Mouse (Mus musculus): Measurements from ENCODE around the gene Olfr65. TPM values are rescaled to one million over a fixed set of nuclear protein-coding genes. Genes with fewer than 3 reads are reported as not detected.

The Olfr65 gene
- not detected for total RNA-seq (2021)
- not detected in 2 replicates for polyA plus RNA-seq (2012; rRNA removed)
- long read RNA-seq: 0 reads

GRCm38 (mm10) chr7:103903187-103903586 is at the start of gene Olfr65:
Gene Olfr65 (plus strand): TSS chr7:103903487.
- DNase-seq: no peak

DNA sequence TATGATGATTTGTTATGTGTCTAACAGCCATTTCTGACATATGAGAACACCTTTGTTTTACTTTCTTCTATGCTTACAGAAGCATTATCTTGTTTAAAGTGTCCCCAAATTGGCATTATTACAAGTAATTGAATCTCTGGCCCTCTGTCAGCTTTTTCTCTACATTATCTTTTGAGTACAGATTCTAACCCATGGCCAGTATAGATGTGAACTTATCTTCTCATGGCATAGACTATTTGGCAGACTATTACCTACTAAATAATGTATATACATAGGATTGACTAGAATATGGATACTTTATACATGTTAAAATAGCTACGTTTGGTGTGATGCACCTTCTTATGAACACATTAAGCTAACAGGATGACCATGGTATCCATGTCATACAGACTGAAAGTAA is 48.6 kb upstream of the Olfr65 start:
- no peak for DNase-seq

- DNase-seq: no peak
These were observed 44.2 kb upstream of the Olfr65 start for GRCm38 (mm10) chr7:103859076-103859475.

GRCm38 (mm10) chr7:103860855-103861254 is 42.4 kb upstream of the Olfr65 start:
- peak; percentile 76 for DNase-seq

GRCm38 (mm10) chr7:103861531-103861930 is 41.8 kb upstream of the Olfr65 start:
- no peak for DNase-seq

GRCm38 (mm10) chr7:103865716-103866115 is 37.6 kb upstream of the Olfr65 start:
- no peak for DNase-seq

- DNase-seq: no peak
These were observed 32.6 kb upstream of the Olfr65 start for GRCm38 (mm10) chr7:103870667-103871066.

- DNase-seq: no peak
These were observed 30.2 kb upstream of the Olfr65 start for GRCm38 (mm10) chr7:103873064-103873463.

- DNase-seq: no peak
These were observed 28.8 kb upstream of the Olfr65 start for GRCm38 (mm10) chr7:103874451-103874850.

DNA sequence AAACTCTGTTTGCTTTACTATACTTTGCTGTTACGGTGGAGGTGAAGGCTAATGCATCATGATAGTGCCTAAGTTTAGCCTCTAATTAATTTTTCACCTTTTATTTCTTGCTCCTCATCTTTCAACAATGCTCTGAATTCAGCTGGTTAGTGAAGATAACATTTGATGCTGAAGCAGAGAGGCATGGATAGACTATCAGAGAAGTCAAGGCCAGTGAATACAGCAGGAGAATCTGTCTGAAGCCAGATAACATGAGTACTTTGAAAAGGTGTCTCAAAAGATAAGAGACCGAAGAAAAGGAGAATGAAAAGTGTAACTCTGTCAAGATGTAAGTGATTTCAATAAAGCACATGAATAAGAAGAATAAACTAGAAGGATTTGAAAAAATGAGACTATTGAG is 26.2 kb upstream of the Olfr65 start:
- no peak for DNase-seq

- DNase-seq: no peak
These were observed 17.1 kb upstream of the Olfr65 start, which contains the start of gene Olfr66 for GRCm38 (mm10) chr7:103886152-103886551. Gene Olfr66 (minus strand): TSS chr7:103886252.

DNA sequence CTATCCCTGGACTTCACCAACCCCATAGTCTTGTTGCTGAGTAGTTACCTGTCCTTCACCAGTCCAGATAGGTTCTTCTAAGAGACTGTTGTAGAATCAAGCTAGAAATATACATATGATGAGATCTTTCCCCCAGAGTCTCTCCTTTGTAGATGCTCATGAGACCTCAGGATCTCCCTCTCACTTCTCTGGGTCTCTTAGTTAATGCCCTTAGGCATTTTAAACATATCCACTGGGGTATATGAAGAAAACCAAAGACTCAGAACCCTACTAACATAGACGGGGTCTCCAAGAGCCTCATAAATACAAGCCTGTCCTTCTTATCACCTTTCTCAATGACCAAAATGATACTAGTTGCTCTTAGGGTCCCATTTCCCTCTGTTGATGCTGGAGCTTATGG is 8.9 kb upstream of the Olfr65 start, which contains the start of gene Olfr64:
Gene Olfr64, minus strand, starts transcription at position 101 of the 400 bp plus-strand sequence.
- DNase-seq: no peak

- DNase-seq: no peak
These were observed 6.8 kb downstream of the Olfr65 start for GRCm38 (mm10) chr7:103910047-103910446.

DNA sequence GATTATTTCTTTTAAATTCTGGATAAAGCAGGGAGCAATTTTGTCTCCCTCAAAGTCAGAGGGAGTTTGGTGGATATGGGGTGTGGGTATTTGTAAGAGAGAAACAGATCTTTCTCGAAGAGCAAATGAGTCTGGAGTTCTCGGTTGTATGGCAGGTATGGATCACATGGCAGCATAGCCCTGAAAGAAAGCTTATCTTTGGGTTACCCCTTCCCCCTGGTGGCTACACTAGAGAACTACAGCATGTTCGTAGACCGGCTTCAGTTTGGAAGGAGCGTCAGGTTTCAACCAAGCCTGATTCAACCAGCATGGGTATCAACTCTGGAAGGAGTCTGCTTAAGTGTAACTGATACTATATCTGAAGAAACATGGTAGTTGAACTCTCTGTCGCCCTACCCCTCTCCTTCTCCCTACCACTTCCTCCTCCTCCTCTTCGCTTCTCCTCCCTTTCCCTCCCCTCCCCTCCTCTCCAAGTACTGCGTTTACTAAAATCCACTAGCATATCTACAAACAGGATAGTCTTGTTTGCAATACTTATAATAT is 9.8 kb downstream of the Olfr65 start:
- no peak for DNase-seq

DNA sequence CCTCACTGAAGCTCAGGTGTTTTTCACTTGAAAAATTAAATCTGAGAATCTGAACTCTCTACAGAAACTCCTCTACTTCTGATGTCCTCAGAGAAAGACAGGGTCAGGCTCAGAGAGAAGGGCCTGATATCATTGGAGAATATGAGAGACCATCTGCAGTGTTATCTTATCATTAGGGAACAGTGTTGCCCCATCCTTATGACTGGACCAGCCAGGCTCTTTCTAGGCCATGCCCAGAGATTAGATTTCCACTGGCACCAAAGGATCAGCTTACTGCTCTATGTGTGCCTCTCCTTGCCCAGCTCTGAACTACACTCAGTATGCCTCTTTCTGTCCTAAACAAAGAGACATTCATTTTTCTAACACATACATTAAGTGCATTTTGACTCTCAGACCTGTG is 12.1 kb downstream of the Olfr65 start:
- DNase-seq: no peak

DNA sequence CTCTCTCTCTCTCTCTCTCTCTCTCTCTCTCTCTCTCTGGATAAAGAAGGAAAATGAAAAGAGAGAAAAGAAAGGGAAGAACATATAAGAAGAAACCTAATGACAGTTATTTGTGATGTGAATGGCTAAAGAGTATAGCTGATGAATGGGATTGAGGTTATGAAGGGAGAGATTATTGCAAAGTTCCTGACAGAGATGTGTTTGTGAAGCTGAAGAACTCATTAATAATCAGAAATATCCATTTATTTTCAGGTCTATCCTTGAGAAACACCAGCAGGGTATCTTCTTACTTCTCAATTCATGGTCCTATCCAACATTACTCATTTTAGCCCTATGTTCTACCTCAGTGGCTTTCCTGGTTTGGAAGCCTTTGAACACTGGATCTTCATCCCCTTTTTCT is 25.2 kb downstream of the Olfr65 start, which contains the start of gene Olfr631:
Gene Olfr631, plus strand, starts transcription at position 301 of the 400 bp plus-strand sequence.
- no peak for DNase-seq

DNA sequence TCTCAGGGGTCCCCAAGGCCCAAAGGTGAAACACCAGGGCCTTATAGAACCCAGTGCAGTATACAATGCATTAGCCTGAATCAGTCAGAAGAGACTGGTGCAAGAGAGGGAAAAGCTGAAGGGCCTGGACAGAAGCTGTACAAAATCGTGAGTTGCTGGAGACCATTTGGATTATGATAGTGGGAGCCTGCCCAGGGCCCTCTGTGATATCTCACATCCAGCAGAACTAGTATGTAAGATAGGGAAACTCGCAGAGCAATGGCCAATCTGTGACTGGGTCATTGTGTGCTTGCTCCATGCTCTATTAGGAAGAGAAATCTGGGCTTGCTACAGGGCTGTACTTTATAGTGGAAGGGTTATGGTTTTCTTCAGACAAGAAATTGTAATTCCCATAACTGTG is 31.0 kb downstream of the Olfr65 start, which contains the start of gene Olfr632:
Gene Olfr632, plus strand, starts transcription at position 84 of the 400 bp plus-strand sequence.
- no peak for DNase-seq

GRCm38 (mm10) chr7:103942730-103943129 is 39.4 kb downstream of the Olfr65 start:
- peak; percentile 5 for DNase-seq

- DNase-seq: no peak
These were observed 40.9 kb downstream of the Olfr65 start, which contains the start of gene Olfr633 for GRCm38 (mm10) chr7:103944137-103944536. Gene Olfr633 (plus strand): TSS chr7:103944437.

Other genes with a start within 250 kb of the Olfr65 start
Only the 30 nearest of the 34 such genes appear.
- gene Olfr624, start 232.3 kb upstream of the Olfr65 start, total RNA-seq (2021): not detected
- not detected in 2 replicates for gene Olfr624, start 232.3 kb upstream of the Olfr65 start, polyA plus RNA-seq (2012; rRNA removed)
- gene Olfr625-ps1, start 220.8 kb upstream of the Olfr65 start, total RNA-seq (2021): not detected
- gene Olfr625-ps1, start 220.8 kb upstream of the Olfr65 start, polyA plus RNA-seq (2012; rRNA removed): not detected in 2 replicates
- not detected for gene Olfr243, start 188.8 kb upstream of the Olfr65 start, total RNA-seq (2021)
- gene Olfr243, start 188.8 kb upstream of the Olfr65 start, polyA plus RNA-seq (2012; rRNA removed): not detected in 2 replicates
- not detected for gene Olfr628, start 173.1 kb upstream of the Olfr65 start, total RNA-seq (2021)
- gene Olfr628, start 173.1 kb upstream of the Olfr65 start, polyA plus RNA-seq (2012; rRNA removed): not detected in 2 replicates
- gene Olfr629, start 158.5 kb upstream of the Olfr65 start, total RNA-seq (2021): not detected
- not detected in 2 replicates for gene Olfr629, start 158.5 kb upstream of the Olfr65 start, polyA plus RNA-seq (2012; rRNA removed)
- gene Olfr630, start 146.2 kb upstream of the Olfr65 start, total RNA-seq (2021): not detected
- not detected in 2 replicates for gene Olfr630, start 146.2 kb upstream of the Olfr65 start, polyA plus RNA-seq (2012; rRNA removed)
- not detected for gene Olfr69, start 131.9 kb upstream of the Olfr65 start, total RNA-seq (2021)
- gene Olfr69, start 131.9 kb upstream of the Olfr65 start, polyA plus RNA-seq (2012; rRNA removed): not detected in 2 replicates
- not detected for gene Olfr68, start 123.8 kb upstream of the Olfr65 start, total RNA-seq (2021)
- not detected in 2 replicates for gene Olfr68, start 123.8 kb upstream of the Olfr65 start, polyA plus RNA-seq (2012; rRNA removed)
- not detected for gene Olfr67, start 111.7 kb upstream of the Olfr65 start, total RNA-seq (2021)
- not detected in 2 replicates for gene Olfr67, start 111.7 kb upstream of the Olfr65 start, polyA plus RNA-seq (2012; rRNA removed)
- 100 to 1,000 TPM; 120 to 218 TPM for gene Hbb-bt, start 89.5 kb upstream of the Olfr65 start, total RNA-seq (2021)
- gene Hbb-bt, start 89.5 kb upstream of the Olfr65 start, polyA plus RNA-seq (2012; rRNA removed): 48.3 and 61.8 TPM in 2 replicates
- gene Hbb-bs, start 75.4 kb upstream of the Olfr65 start, total RNA-seq (2021): 1,000 to 10,000 TPM; 1,531 to 2,097 TPM
- gene Hbb-bs, start 75.4 kb upstream of the Olfr65 start, polyA plus RNA-seq (2012; rRNA removed): 569 and 814 TPM in 2 replicates
- gene Hbb-bh2, start 63.0 kb upstream of the Olfr65 start, total RNA-seq (2021): not detected
- not detected in 2 replicates for gene Hbb-bh2, start 63.0 kb upstream of the Olfr65 start, polyA plus RNA-seq (2012; rRNA removed)
- not detected for gene Hbb-bh1, start 60.3 kb upstream of the Olfr65 start, total RNA-seq (2021)
- not detected in 2 replicates for gene Hbb-bh1, start 60.3 kb upstream of the Olfr65 start, polyA plus RNA-seq (2012; rRNA removed)
- not detected for gene Hbb-y, start 50.3 kb upstream of the Olfr65 start, total RNA-seq (2021)
- not detected in 2 replicates for gene Hbb-y, start 50.3 kb upstream of the Olfr65 start, polyA plus RNA-seq (2012; rRNA removed)
- gene Olfr66, start 17.2 kb upstream of the Olfr65 start, total RNA-seq (2021): not detected
- not detected in 2 replicates for gene Olfr66, start 17.2 kb upstream of the Olfr65 start, polyA plus RNA-seq (2012; rRNA removed)
- gene Olfr64, start 9.0 kb upstream of the Olfr65 start, total RNA-seq (2021): not detected
- gene Olfr64, start 9.0 kb upstream of the Olfr65 start, polyA plus RNA-seq (2012; rRNA removed): not detected in 2 replicates
- gene Olfr631, start 25.3 kb downstream of the Olfr65 start, total RNA-seq (2021): not detected
- gene Olfr631, start 25.3 kb downstream of the Olfr65 start, polyA plus RNA-seq (2012; rRNA removed): not detected in 2 replicates
- gene Olfr632, start 30.9 kb downstream of the Olfr65 start, total RNA-seq (2021): not detected
- gene Olfr632, start 30.9 kb downstream of the Olfr65 start, polyA plus RNA-seq (2012; rRNA removed): not detected in 2 replicates
- not detected for gene Olfr633, start 41.0 kb downstream of the Olfr65 start, total RNA-seq (2021)
- not detected in 2 replicates for gene Olfr633, start 41.0 kb downstream of the Olfr65 start, polyA plus RNA-seq (2012; rRNA removed)
- gene Olfr635, start 67.7 kb downstream of the Olfr65 start, total RNA-seq (2021): not detected
- gene Olfr635, start 67.7 kb downstream of the Olfr65 start, polyA plus RNA-seq (2012; rRNA removed): not detected in 2 replicates
- gene Olfr638, start 95.3 kb downstream of the Olfr65 start, total RNA-seq (2021): not detected
- not detected in 2 replicates for gene Olfr638, start 95.3 kb downstream of the Olfr65 start, polyA plus RNA-seq (2012; rRNA removed)
- gene Olfr639, start 113.8 kb downstream of the Olfr65 start, total RNA-seq (2021): not detected
- not detected in 2 replicates for gene Olfr639, start 113.8 kb downstream of the Olfr65 start, polyA plus RNA-seq (2012; rRNA removed)
- not detected for gene Olfr640, start 122.1 kb downstream of the Olfr65 start, total RNA-seq (2021)
- gene Olfr640, start 122.1 kb downstream of the Olfr65 start, polyA plus RNA-seq (2012; rRNA removed): not detected in 2 replicates
- not detected for gene Olfr641, start 132.0 kb downstream of the Olfr65 start, total RNA-seq (2021)
- gene Olfr641, start 132.0 kb downstream of the Olfr65 start, polyA plus RNA-seq (2012; rRNA removed): not detected in 2 replicates
- gene Olfr642, start 149.2 kb downstream of the Olfr65 start, total RNA-seq (2021): not detected
- not detected in 2 replicates for gene Olfr642, start 149.2 kb downstream of the Olfr65 start, polyA plus RNA-seq (2012; rRNA removed)
- gene 4930516K23Rik, start 158.0 kb downstream of the Olfr65 start, total RNA-seq (2021): not detected
- gene 4930516K23Rik, start 158.0 kb downstream of the Olfr65 start, polyA plus RNA-seq (2012; rRNA removed): not detected in 2 replicates
- not detected for gene Olfr644, start 168.4 kb downstream of the Olfr65 start, total RNA-seq (2021)
- not detected in 2 replicates for gene Olfr644, start 168.4 kb downstream of the Olfr65 start, polyA plus RNA-seq (2012; rRNA removed)
- gene Olfr645, start 182.0 kb downstream of the Olfr65 start, total RNA-seq (2021): not detected
- gene Olfr645, start 182.0 kb downstream of the Olfr65 start, polyA plus RNA-seq (2012; rRNA removed): not detected in 2 replicates
- not detected for gene Olfr646, start 201.4 kb downstream of the Olfr65 start, total RNA-seq (2021)
- not detected in 2 replicates for gene Olfr646, start 201.4 kb downstream of the Olfr65 start, polyA plus RNA-seq (2012; rRNA removed)
- not detected for gene Ubqln5, start 226.3 kb downstream of the Olfr65 start, total RNA-seq (2021)
- not detected in 2 replicates for gene Ubqln5, start 226.3 kb downstream of the Olfr65 start, polyA plus RNA-seq (2012; rRNA removed)

All from adrenal gland, adult 2 months (tissue).